Mouse (Mus musculus) heart, postnatal 25 days (tissue): Measurements from ENCODE around the gene Nat8f3. TPM values are rescaled to one million over a fixed set of nuclear protein-coding genes. Genes with fewer than 3 reads are reported as not detected.
"Not testable (repeated sequence)": the region's sequence is repeated elsewhere in the genome, so short reads cannot be mapped to it uniquely, and the experiment has no call there.

Experiments used
- DNase-seq: peaks from one replicate; pipeline ENCODE4 v3.0.0; 2022; ENCODE audit warnings: low spot score
- intact Hi-C: fragments of 180-260 bp; cut with DNase I; formaldehyde crosslinking; loops from one replicate; pipeline ENCODE4 v1.15.1; 2025
- microRNA-seq: library from miRNA; unstranded; fragments of <30 nt; microRNA quantifications from one replicate; pipeline ENCODE4 v1.2.0, GENCODE M21; 2022
- total RNA-seq, 2 experiments: library from RNA; stranded (reverse); gene quantifications; 2 replicates each; pipeline ENCODE4 v1.2.3; 2021

Gene Nat8f3
- total RNA-seq: under 1 TPM; 0.18 to 0.31 TPM

DNA sequence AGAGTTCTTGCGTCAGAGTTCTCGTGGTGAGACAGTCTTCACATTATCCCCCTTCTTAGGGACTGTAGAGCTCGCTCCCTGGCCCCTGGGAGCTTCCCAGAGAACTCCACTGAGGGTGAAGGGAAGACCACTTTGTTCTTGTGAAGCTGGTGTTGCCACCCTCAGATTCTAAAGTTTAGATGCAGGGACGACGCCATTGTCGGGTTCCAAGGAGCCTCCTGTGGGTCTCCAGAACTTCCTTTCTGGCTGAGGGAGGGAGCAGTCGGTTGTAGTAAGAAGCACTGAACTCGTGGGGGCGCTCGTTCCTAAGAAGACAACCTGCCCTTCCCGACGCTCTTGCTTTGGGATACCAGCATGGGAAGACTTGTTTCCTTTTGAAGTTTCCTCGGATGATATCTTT is at the start of gene Nat8f3:
TSS of gene Nat8f3 (minus strand) at position 223 of the 400 bp plus-strand sequence.
- peak; percentile 7 for DNase-seq
- intact Hi-C loops: not testable (repeated sequence)

DNA sequence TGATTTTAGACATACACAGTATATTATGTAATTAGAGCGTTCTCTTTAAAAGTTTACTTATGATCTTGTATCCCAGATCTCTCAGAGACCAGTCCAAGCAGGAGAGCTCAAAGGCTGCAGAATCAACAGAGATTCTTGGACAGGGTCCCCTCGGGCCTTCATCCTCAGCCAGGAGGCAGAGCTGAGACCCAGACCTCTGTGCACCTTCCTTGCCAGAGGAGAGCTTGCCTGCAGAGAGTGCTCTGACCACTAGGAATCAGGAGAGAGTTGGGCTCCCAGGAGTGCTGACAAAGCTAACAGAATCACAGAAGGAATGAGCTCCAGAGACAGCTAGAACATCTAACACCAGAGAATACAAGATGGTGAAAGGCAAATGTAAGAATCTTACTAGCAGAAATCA is 47.8 kb upstream of the Nat8f3 start:
- intact Hi-C loops: no loop called here
- DNase-seq: no peak

DNA sequence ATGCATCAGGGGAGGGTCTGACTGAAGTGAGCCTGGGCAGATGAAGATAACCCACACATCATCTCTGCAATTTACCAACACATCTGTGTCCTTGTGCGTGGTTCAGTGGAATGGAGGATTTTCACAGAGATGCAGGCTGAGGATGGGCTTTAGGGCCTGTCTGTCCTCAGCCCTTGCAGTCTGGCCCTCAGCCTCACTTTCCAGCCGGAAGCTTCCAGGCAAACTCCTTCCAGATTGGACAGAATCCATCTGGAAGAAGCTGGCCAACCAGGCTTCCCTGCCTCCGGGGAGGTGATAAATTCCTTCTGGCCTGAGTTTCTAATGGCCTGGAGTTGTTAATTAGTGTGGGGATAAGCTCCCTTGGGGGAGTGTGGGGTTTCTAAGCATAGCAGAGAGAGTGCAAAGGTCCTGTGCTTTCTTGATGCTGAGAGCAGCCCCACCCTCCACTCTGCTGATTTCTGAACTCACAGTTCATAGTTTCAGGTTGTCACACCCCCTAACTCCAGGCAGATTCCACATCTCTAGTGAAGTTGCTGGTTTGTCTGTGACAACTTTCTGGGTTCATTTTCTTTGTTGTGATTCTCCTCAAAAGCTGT is 45.5 kb upstream of the Nat8f3 start:
- DNase-seq, intact Hi-C loops: not testable (repeated sequence)

DNA sequence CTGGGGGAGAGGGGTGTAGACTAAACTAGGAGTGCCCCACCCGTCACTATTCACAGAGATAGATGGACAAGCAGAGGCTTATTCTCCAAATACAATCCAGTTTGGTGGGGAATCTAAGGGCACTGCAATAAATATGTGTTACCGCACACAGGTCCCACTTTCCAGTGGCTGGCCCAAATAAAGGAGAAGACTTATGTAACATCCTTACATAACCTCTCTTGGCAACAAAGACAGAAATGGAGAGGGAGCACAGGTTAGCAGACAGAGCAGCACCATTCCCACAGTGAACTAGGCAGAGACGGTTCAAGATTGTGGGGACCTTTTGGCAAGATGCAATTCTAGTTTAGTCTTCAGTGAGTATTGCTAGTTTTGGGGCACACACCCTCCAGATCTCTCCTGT is 45.0 kb upstream of the Nat8f3 start:
- intact Hi-C loops, DNase-seq: not testable (repeated sequence)

DNA sequence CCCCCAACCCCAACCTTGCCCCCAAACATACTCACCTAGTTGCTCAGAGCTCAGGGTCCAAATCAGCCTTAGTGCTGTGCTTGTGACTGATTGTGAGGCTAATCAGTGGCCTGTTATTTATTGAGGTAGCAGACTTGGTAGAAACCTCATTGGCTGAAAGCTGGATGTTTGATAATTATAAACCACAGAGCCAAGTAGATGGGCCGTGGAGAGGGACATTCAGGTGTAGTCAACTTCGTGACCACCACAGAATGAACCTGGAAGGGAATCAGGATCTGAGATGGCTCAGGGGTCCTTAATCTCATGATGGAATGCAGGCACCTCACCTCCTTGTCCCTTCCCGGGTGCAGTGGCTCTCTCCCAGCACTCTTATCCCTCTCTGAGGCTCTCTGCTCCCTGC is 44.2 kb upstream of the Nat8f3 start:
- DNase-seq: not testable (repeated sequence)

DNA sequence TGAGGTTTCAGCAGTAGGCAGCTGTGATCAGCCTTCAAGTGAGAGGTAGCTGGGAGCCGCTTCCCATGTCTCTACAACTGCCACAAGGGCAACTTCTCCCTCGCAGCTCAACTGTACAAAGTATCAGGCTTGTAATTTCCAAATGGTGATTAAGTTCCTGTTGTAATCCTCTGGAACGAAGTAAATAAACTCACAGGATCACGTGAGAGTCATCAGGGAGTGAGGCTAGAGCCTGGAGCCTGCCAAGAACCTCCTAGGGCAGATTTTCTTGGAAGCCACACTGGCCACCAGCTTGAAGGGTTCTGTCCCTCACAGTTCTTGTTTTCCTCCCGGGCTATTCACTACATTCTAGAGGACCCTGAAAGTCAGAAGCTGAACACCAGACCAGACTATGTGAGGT is 37.6 kb upstream of the Nat8f3 start:
- peak; percentile 14 for DNase-seq
- intact Hi-C loops: not testable (repeated sequence)

More for the DNA sequence above, 44.2 kb upstream of the Nat8f3 start:
- intact Hi-C loops: not testable (repeated sequence)

DNA sequence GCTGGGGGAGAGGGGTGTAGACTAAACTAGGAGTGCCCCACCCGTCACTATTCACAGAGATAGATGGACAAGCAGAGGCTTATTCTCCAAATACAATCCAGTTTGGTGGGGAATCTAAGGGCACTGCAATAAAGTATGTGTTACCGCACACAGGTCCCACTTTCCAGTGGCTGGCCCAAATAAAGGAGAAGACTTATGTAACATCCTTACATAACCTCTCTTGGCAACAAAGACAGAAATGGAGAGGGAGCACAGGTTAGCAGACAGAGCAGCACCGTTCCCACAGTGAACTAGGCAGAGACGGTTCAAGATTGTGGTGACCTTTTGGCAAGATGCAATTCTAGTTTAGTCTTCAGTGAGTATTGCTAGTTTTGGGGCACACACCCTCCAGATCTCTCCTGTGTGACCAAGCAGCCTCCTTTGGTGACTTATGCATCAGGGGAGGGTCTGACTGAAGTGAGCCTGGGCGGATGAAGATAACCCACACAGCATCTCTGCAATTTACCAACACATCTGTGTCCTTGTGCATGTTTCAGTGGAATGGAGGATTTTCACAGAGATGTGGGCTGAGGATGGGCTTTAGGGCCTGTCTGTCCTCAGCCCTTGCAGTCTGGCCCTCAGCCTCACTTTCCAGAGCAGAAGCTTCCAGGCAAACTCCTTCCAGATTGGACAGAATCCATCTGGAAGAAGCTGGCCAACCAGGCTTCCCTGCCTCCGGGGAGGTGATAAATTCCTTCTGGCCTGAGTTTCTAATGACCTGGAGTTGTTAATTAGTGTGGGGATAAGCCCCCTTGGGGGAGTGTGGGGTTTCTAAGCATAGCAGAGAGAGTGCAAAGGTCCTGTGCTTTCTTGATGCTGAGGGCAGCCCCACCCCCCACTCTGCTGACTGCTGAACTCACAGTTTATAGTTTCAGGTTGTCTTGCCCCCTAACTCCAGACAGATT is 2.2 kb downstream of the Nat8f3 start:
- DNase-seq, intact Hi-C loops: not testable (repeated sequence)

DNA sequence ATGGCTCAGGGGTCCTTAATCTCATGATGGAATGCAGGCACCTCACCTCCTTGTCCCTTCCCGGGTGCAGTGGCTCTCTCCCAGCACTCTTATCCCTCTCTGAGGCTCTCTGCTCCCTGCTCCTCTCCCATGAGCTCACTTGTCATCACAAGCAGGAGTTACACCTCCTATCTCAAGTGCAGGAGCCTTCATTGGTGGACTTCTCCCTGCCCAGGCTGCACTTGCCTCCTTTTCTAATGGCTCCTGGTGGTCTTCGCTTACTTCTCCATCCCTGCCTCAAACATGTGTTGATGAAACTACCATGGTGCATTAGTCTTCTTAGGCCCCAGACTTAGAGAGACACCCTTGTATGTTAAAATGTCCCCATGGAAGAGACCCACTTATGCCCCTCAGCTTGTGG is 2.9 kb downstream of the Nat8f3 start:
- DNase-seq, intact Hi-C loops: not testable (repeated sequence)

DNA sequence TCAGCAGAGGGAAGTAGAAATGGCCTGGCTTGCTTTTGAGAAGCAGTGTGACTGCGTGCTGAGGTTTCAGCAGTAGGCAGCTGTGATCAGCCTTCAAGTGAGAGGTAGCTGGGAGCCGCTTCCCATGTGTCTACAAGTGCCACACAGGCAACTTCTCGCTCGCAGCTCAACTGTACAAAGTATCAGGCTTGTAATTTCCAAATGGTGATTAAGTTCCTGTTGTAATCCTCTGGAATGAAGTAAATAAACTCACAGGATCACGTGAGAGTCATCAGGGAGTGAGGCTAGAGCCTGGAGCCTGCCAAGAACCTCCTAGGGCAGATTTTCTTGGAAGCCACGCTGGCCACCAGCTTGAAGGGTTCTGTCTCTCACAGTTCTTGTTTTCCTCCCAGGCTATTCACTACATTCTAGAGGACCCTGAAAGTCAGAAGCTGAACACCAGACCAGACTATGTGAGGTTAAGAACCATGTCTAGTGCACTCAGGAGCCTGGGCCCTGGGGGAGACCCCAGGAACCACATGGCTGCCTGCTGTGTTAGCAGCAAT is 9.8 kb downstream of the Nat8f3 start:
- DNase-seq, intact Hi-C loops: not testable (repeated sequence)

DNA sequence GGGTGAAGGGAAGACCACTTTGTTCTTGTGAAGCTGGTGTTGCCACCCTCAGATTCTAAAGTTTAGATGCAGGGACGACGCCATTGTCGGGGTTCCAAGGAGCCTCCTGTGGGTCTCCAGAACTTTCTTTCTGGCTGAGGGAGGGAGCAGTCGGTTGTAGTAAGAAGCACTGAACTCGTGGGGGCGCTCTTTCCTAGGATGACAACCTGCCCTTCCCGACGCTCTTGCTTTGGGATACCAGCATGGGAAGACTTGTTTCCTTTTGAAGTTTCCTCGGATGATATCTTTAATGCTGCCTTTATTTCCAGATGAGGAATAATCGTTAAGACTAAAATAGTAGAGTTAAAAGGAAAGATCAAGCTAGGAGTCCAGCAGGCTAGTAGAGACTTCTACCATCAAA is 52.4 kb downstream of the Nat8f3 start, which contains the start of gene Nat8f7:
TSS of gene Nat8f7 (minus strand) at position 101 of the 400 bp plus-strand sequence.
- DNase-seq, intact Hi-C loops: not testable (repeated sequence)

DNA sequence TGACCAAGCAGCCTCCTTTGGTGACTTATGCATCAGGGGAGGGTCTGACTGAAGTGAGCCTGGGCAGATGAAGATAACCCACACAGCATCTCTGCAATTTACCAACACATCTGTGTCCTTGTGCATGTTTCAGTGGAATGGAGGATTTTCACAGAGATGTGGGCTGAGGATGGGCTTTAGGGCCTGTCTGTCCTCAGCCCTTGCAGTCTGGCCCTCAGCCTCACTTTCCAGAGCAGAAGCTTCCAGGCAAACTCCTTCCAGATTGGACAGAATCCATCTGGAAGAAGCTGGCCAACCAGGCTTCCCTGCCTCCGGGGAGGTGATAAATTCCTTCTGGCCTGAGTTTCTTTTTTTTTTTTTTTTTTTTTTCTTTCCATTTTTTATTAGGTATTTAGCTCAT is 55.9 kb downstream of the Nat8f3 start:
- DNase-seq, intact Hi-C loops: not testable (repeated sequence)

DNA sequence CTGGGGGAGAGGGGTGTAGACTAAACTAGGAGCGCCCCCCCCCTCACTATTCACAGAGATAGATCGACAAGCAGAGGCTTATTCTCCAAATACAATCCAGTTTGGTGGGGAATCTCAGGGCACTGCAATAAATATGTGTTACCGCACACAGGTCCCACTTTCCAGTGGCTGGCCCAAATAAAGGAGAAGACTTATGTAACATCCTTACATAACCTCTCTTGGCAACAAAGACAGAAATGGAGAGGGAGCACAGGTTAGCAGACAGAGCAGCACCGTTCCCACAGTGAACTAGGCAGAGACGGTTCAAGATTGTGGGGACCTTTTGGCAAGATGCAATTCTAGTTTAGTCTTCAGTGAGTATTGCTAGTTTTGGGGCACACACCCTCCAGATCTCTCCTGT is 56.3 kb downstream of the Nat8f3 start:
- intact Hi-C loops, DNase-seq: not testable (repeated sequence)

DNA sequence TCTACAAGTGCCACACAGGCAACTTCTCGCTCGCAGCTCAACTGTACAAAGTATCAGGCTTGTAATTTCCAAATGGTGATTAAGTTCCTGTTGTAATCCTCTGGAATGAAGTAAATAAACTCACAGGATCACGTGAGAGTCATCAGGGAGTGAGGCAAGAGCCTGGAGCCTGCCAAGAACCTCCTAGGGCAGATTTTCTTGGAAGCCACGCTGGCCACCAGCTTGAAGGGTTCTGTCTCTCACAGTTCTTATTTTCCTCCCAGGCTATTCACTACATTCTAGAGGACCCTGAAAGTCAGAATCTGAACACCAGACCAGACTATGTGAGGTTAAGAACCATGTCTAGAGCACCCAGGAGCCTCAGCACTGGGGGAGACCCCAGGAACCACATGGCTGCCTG is 63.6 kb downstream of the Nat8f3 start:
- peak; percentile 40 for DNase-seq
- intact Hi-C loops: not testable (repeated sequence)

Small RNAs within 50 kb of the gene (microRNA-seq; reads per million reads assigned to microRNA genes)
- gene Gm27317: not detected
- not detected for gene Mir6375

Other genes with a start within 250 kb of the Nat8f3 start
- gene Alms1, start 178.2 kb downstream of the Nat8f3 start, total RNA-seq: 1 to 10 TPM; 2.1 to 2.2 TPM
- not detected for gene Nat8f7, start 52.5 kb downstream of the Nat8f3 start, total RNA-seq
- gene Nat8f6, start 55.2 kb upstream of the Nat8f3 start, total RNA-seq: not detected
- not detected for gene Nat8f5, start 55.2 kb upstream of the Nat8f3 start, total RNA-seq
- not detected for gene Nat8, start 66.3 kb upstream of the Nat8f3 start, total RNA-seq
- gene Nat8f2, start 103.4 kb upstream of the Nat8f3 start, total RNA-seq: not detected
- under 1 TPM; 0.73 to 0.91 TPM for gene Nat8f4, start 139.1 kb upstream of the Nat8f3 start, total RNA-seq
- gene Tprkb, start 146.1 kb upstream of the Nat8f3 start, total RNA-seq: 10 to 100 TPM; 11.8 to 13.1 TPM
- 1 to 10 TPM; 2.0 to 3.9 TPM for gene Nat8f1, start 149.9 kb upstream of the Nat8f3 start, total RNA-seq
- gene Dusp11, start 195.9 kb upstream of the Nat8f3 start, total RNA-seq: 10 to 100 TPM; 43.6 to 51.7 TPM